Mouse (Mus musculus) T-cell, adult 66 days (primary cell): ENCODE data around the gene Dll3. TPM values are rescaled to one million over a fixed set of nuclear protein-coding genes. Genes with fewer than 3 reads are reported as not detected.

Experiments used
- total RNA-seq, 2 experiments: library from RNA; stranded (reverse); gene quantifications; 3 replicates in 1 of 2; 4 replicates in 1 of 2; pipeline ENCODE4 v1.2.4; 2023

The Dll3 gene
- total RNA-seq, result not detected

GRCm38 (mm10) chr7:28301616-28302433 lies at the start of gene Dll3:
TSS of gene Dll3 (minus strand) at chr7:28302238.

GRCm38 (mm10) chr7:28350155-28350883 lies 48.3 kb upstream of the Dll3 start, which contains the start of gene Rps16:
TSS of gene Rps16 (plus strand) at chr7:28350652.

DNA sequence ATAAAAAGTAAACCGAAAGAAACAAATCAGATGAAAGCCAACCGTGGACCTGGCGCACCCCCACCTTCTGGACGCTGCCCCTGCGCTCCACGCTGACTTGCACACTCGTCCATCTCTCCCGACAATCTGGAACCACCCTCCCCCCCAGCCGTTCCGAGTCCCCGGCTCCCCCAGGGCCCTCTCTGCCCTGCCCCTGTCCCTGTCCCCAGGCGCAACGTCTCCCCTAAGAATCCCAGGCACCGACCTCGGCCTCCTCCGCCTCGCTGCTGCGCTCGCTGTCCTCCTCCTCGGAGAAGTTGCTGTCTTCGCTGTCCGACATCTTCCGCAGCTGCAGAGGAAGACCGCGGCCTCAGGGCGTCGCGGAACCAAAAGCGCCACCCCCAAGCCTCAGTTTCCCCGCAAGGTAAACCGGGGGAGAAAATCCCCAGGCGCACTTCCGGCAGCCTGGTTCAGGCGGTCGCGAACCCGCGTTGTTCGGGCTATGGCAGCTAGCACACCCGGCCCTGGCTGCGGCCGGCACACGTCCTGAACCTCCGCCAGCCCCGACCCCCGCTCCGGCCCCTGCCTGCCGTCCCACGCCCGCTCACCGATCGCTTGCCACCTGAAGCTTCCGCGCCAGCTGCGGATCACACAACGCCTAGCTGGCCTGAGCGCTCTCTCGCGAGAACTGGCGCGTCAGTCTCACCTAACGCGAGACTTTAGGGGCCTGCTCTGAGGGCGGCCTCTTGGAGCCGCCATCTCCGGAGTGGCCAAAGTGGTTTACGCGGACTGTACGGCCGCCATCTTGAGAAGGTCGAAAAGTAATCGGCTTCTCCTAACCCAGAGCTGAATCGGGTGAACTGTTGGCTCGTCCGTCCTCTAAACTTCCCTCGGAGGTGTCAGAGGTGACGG lies 36.3 kb upstream of the Dll3 start, which contains the start of gene Supt5:
Supt5 (minus strand) TSS at position 639 of the 891 bp plus-strand sequence.

GRCm38 (mm10) chr7:28311926-28312543 lies 10.0 kb upstream of the Dll3 start, which contains the start of gene Timm50:
TSS of gene Timm50 (minus strand) at chr7:28312072.

GRCm38 (mm10) chr7:28290638-28291590 lies 11.1 kb downstream of the Dll3 start, which contains the start of gene Selenov:
TSS of gene Selenov (minus strand) at chr7:28291186.

GRCm38 (mm10) chr7:28277615-28278278 lies 24.3 kb downstream of the Dll3 start, which contains the start of gene Eid2b:
TSS of gene Eid2b (plus strand) at chr7:28277739.

DNA sequence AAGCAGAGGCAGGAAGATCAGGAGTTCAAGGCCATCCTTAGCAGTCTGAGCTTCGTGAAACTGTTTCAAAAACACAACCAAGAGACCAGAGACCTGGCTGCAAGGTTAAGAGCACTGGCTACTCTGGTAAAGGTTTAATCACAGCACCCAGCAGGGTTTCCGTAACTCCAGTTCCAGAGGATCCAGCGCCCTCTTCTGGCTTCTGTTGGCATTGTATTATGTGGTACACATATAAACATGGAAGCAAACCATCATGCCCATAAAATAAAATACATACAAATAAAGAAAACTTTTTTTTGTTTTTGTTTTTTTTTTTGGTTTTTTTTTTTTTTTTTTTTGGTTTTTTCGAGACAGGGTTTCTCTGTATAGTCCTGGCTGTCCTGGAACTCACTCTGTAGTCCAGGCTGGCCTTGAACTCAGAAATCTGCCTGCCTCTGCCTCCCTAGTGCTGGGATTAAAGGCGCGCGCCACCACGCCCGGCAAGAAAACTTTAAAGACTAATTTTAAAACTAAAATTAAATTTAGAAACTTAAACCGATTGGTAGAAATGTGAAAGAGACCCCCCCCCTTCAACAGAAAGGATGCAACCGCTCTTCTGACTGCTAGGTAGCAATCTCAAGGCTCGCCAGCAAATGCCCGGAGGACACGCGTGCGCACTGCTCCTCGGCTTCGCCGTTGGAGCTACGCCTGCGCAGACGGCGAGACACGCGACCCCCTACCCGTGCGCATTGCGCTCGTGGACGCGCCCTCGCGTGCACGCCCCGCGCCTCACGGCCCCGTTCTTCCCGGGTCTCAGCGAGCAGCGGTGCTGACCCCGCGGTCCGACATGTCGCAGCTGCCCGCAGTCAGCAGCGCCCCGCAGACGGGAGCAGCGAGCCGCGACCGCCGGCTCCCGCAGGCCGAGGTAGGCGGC lies 34.7 kb downstream of the Dll3 start, which contains the start of gene Eid2:
Eid2 (plus strand) TSS at position 753 of the 913 bp plus-strand sequence.

Other genes with a start within 250 kb of the Dll3 start
- gene Fcgbp, start 231.0 kb downstream of the Dll3 start, total RNA-seq, result not detected
- gene 9530053A07Rik, start 172.8 kb downstream of the Dll3 start, total RNA-seq, result not detected
- 100 to 1,000 TPM; 207 to 223 TPM for gene Fbl, start 132.5 kb downstream of the Dll3 start, total RNA-seq
- 10 to 100 TPM; 13.8 to 14.1 TPM for gene Dyrk1b, start 122.8 kb downstream of the Dll3 start, total RNA-seq
- 10 to 100 TPM; 11.0 to 12.4 TPM for gene Eid2, start 34.4 kb downstream of the Dll3 start, total RNA-seq
- gene Eid2b, start 24.5 kb downstream of the Dll3 start, total RNA-seq, result 1 to 10 TPM; 6.2 to 7.4 TPM
- not detected for gene Selenov, start 11.1 kb downstream of the Dll3 start, total RNA-seq
- 10 to 100 TPM; 34.1 to 40.1 TPM for gene Timm50, start 9.8 kb upstream of the Dll3 start, total RNA-seq
- gene Supt5, start 36.5 kb upstream of the Dll3 start, total RNA-seq, result 100 to 1,000 TPM; 169 to 174 TPM
- 1,000 to 10,000 TPM; 5,462 to 5,531 TPM for gene Rps16, start 48.4 kb upstream of the Dll3 start, total RNA-seq
- 100 to 1,000 TPM; 182 to 187 TPM for gene Plekhg2, start 70.4 kb upstream of the Dll3 start, total RNA-seq
- gene Zfp36, start 78.0 kb upstream of the Dll3 start, total RNA-seq, result 100 to 1,000 TPM; 193 to 206 TPM
- gene Med29, start 90.5 kb upstream of the Dll3 start, total RNA-seq, result 10 to 100 TPM; 16.1 to 20.7 TPM
- 100 to 1,000 TPM; 144 to 185 TPM for gene Paf1, start 90.7 kb upstream of the Dll3 start, total RNA-seq
- gene Gmfg, start 135.2 kb upstream of the Dll3 start, total RNA-seq, result 100 to 1,000 TPM; 282 to 300 TPM
- gene Lrfn1, start 149.7 kb upstream of the Dll3 start, total RNA-seq, result 1 to 10 TPM; 4.3 to 5.1 TPM
- gene Ifnl2, start 208.2 kb upstream of the Dll3 start, total RNA-seq, result not detected
- gene Ifnl3, start 220.6 kb upstream of the Dll3 start, total RNA-seq, result not detected
- not detected for gene Sycn, start 238.6 kb upstream of the Dll3 start, total RNA-seq
- not detected for gene Nccrp1, start 245.0 kb upstream of the Dll3 start, total RNA-seq